Mouse (Mus musculus) limb, embryonic 13.5 days (tissue): ENCODE data around the gene Tgm7. TPM values are rescaled to one million over a fixed set of nuclear protein-coding genes. Genes with fewer than 3 reads are reported as not detected.

ENCODE experiments used
- ATAC-seq: fragments of 200-750 bp; cut with Nextera tagmentation; 2 replicates; pipeline ENCODE4 v1.8.0; 2017; ENCODE audit warnings: low read depth, moderate number of reproducible peaks, moderate TSS enrichment; ENCODE audit not compliant: low FRiP score
- H3K27ac ChIP-seq: fragments of 300-500 bp; sonication (generic); 2 replicates; pipeline ENCODE4 v1.5.1; 2015; ENCODE audit warnings: inconsistent platforms, mild to moderate bottlenecking, moderate library complexity
- H3K27me3 ChIP-seq: fragments of 300-500 bp; sonication (generic); 2 replicates; pipeline ENCODE4 v1.6.1; 2015; ENCODE audit warnings: mild to moderate bottlenecking, inconsistent platforms
- H3K36me3 ChIP-seq: fragments of 300-500 bp; sonication (generic); 2 replicates; pipeline ENCODE4 v1.6.1; 2015; ENCODE audit warnings: inconsistent platforms, mild to moderate bottlenecking, moderate library complexity
- H3K4me1 ChIP-seq: fragments of 300-500 bp; sonication (generic); 2 replicates; pipeline ENCODE4 v1.6.1; 2015; ENCODE audit warnings: inconsistent platforms
- H3K4me2 ChIP-seq: fragments of 300-500 bp; sonication (generic); replicated peaks from 2 replicates; pipeline ENCODE4 v1.6.1; 2015; ENCODE audit warnings: inconsistent platforms, mild to moderate bottlenecking, moderate library complexity
- H3K4me3 ChIP-seq: fragments of 300-500 bp; sonication (generic); 2 replicates; pipeline ENCODE4 v1.5.1; 2015; ENCODE audit warnings: moderate library complexity, mild to moderate bottlenecking, inconsistent platforms
- H3K9ac ChIP-seq: fragments of 300-500 bp; sonication (generic); 2 replicates; pipeline ENCODE4 v1.6.1; 2015; ENCODE audit warnings: mild to moderate bottlenecking, inconsistent platforms
- H3K9me3 ChIP-seq: fragments of 300-500 bp; sonication (generic); 2 replicates; pipeline ENCODE4 v1.6.1; 2016; ENCODE audit warnings: inconsistent platforms
- WGBS: fragments of 180-500 bp; shearing (Covaris S2); methylation state at CpG from one replicate; pipeline ENCODE4 v1.1.7; 2015; 5-methylcytosine and 5-hydroxymethylcytosine counted together
- polyA plus RNA-seq: library from polyadenylated mRNA; unstranded; fragments of >200 nt; fragmentation: Nextera tagmentation; extraction: Ambion mirVana; gene quantifications from 2 replicates; pipeline ENCODE4 v1.2.1, GENCODE M21; 2015

Gene Tgm7
- polyA plus RNA-seq, 1 experiment from 2014 or later = not detected

- Histone ChIP-seq H3K27me3 (no peaks in the 10 kb centered on the region), H3K4me2 (no peak overlapping the region), H3K9me3 (no peaks in the 10 kb centered on the region), H3K4me1 (no peaks in the 10 kb centered on the region), H3K36me3 (no peaks in the 10 kb centered on the region), H3K4me3 (no peak overlapping the region), H3K9ac (no peak overlapping the region), H3K27ac (no peak overlapping the region)
- 52% methylated on average over 2 of the region's 2 CpGs for WGBS
- ATAC-seq = no peak
Measured at GRCm38 (mm10) chr2:121061315-121061714, 48.3 kb downstream of the Tgm7 start.

DNA sequence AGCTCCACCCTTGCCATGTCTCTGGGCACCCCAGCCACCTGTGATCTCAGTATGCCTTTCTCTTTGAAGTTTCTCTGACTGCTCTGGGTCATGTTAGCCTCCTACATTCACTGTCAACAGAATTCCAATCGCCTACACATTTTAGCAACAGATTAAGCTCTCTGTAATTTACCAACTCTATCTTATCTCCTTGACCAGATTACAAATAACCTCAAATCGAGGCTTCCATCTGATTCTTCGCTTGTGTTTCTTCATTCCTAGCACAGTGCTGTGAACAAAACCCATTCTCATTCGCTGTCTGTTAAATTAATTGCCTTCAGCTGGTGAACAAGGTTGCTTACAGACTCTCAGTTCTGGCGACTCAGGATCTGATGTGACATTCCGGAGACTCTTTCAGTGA lies 51.6 kb downstream of the Tgm7 start:
- no peak for ATAC-seq
- 65% methylated on average over 6 of the region's 6 CpGs for WGBS
- H3K9ac ChIP-seq = no peak overlapping the region

GRCm38 (mm10) chr2:121055915-121056314 lies 53.7 kb downstream of the Tgm7 start:
- Histone ChIP-seq H3K36me3 (no peaks in the 10 kb centered on the region), H3K27ac (no peak overlapping the region), H3K4me3 (no peak overlapping the region), H3K4me2 (no peak overlapping the region), H3K9ac (no peak overlapping the region), H3K27me3 (no peaks in the 10 kb centered on the region), H3K9me3 (no peaks in the 10 kb centered on the region), H3K4me1 (no peaks in the 10 kb centered on the region)
- no peak for ATAC-seq
- WGBS = 85% methylated on average over 6 of the region's 6 CpGs

More for the DNA sequence above, 51.6 kb downstream of the Tgm7 start:
- Histone ChIP-seq H3K4me3 (no peak overlapping the region), H3K27ac (no peak overlapping the region), H3K9me3 (no peaks in the 10 kb centered on the region), H3K27me3 (no peaks in the 10 kb centered on the region), H3K36me3 (no peaks in the 10 kb centered on the region), H3K4me1 (no peaks in the 10 kb centered on the region), H3K4me2 (no peak overlapping the region)

DNA sequence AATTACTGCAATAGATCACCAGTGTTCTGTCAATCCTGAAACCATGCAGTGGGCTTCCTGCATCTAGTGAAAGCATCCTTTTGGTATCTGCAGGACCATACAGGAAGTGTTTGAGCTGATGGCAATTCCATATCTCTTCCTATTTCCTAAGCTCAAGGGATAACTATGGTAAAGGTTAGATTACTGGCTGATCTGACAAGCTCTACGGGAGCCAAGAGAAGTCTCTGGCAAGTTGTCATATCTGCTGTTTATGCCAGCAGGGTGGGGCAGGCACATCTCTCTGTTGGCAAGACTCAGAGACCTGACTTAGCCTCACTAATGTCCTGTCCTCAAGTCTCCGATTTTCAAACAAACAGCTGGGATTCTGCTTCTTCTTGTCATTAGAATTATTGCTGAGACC lies 55.5 kb downstream of the Tgm7 start:
- Histone ChIP-seq H3K9me3 (no peaks in the 10 kb centered on the region), H3K36me3 (no peaks in the 10 kb centered on the region), H3K27me3 (no peaks in the 10 kb centered on the region), H3K4me3 (no peak overlapping the region), H3K4me1 (no peaks in the 10 kb centered on the region), H3K9ac (no peak overlapping the region), H3K27ac (no peak overlapping the region), H3K4me2 (no peak overlapping the region)
- WGBS = 74% methylated on average over 2 of the region's 2 CpGs
- no peak for ATAC-seq

DNA sequence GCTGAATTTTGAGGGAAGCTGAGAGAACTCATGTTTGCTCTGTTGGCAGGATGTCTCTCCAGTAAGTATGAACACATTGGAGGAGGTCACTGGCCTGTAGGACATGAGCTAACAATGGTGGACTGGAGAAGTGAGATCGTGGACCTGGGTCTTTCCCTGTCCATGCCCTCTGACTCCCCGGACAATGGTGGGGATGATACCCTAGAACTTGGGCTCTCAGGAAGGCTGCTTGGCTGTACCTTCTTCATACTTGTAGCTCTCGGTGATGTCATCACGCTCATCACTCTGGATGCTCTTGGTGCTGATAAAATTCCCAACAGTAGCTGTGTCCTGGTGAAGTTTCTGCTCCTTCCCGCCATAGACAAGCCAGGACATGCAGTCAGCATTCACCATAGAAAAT lies 57.4 kb downstream of the Tgm7 start:
- no peak for ATAC-seq
- Histone ChIP-seq H3K27me3 (no peaks in the 10 kb centered on the region), H3K4me2 (no peak overlapping the region), H3K36me3 (no peaks in the 10 kb centered on the region), H3K4me1 (no peaks in the 10 kb centered on the region), H3K4me3 (no peak overlapping the region), H3K9ac (no peak overlapping the region), H3K27ac (no peak overlapping the region), H3K9me3 (no peaks in the 10 kb centered on the region)
- 91% methylated on average over 5 of the region's 5 CpGs for WGBS

DNA sequence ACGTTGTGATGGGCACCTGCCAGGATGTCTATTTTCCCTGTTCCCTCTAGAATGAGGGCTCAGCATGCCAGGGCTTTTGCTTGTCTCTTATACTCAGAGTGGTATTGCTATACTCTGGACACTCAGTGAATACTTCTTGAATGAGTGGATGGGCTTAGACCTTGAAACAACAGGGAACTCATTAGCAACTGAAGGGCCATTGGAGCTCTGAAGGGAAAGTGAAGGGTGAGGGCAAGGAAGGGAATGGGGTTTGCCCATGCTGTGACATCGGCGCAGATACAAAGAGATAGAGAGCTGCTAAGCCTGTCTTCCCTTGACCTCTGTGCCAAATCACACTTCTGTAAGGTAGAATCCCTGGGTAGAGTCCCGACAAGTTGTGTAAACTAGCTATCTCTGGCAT lies 63.9 kb downstream of the Tgm7 start:
- 80% methylated on average over 4 of the region's 4 CpGs for WGBS
- Histone ChIP-seq H3K4me2 (no peak overlapping the region), H3K9me3 (no peaks in the 10 kb centered on the region), H3K4me3 (no peak overlapping the region), H3K27ac (no peak overlapping the region), H3K27me3 (no peaks in the 10 kb centered on the region), H3K4me1 (no peaks in the 10 kb centered on the region), H3K9ac (no peak overlapping the region), H3K36me3 (no peaks in the 10 kb centered on the region)
- ATAC-seq = no peak

Other genes with a start within 250 kb of the Tgm7 start
- 32.4 and 35.4 TPM in 2 replicates for gene Ubr1, start 139.1 kb downstream of the Tgm7 start, polyA plus RNA-seq
- 1.8 and 2.1 TPM in 2 replicates for gene Tmem62, start 132.8 kb downstream of the Tgm7 start, polyA plus RNA-seq
- 39.3 and 42.0 TPM in 2 replicates for gene Ccndbp1, start 101.4 kb downstream of the Tgm7 start, polyA plus RNA-seq
- 1.1 and 1.2 TPM in 2 replicates for gene Epb42, start 72.7 kb downstream of the Tgm7 start, polyA plus RNA-seq
- not detected in 2 replicates for gene Tgm5, start 24.0 kb downstream of the Tgm7 start, polyA plus RNA-seq
- 20.7 and 22.1 TPM in 2 replicates for gene Adal, start 30.6 kb upstream of the Tgm7 start, polyA plus RNA-seq
- 23.3 and 24.2 TPM in 2 replicates for gene Lcmt2, start 30.9 kb upstream of the Tgm7 start, polyA plus RNA-seq
- gene Tubgcp4, start 60.9 kb upstream of the Tgm7 start, polyA plus RNA-seq = 68.0 and 70.0 TPM in 2 replicates
- 10.1 and 10.5 TPM in 2 replicates for gene Zscan29, start 61.3 kb upstream of the Tgm7 start, polyA plus RNA-seq
- gene Trp53bp1, start 161.6 kb upstream of the Tgm7 start, polyA plus RNA-seq = 89.9 and 99.6 TPM in 2 replicates
- gene Map1a, start 179.8 kb upstream of the Tgm7 start, polyA plus RNA-seq = 3.1 and 4.5 TPM in 2 replicates
- 8.1 and 8.8 TPM in 2 replicates for gene Ppip5k1, start 245.6 kb upstream of the Tgm7 start, polyA plus RNA-seq
- gene Ckmt1, start 247.9 kb upstream of the Tgm7 start, polyA plus RNA-seq = 2.6 and 3.4 TPM in 2 replicates